In the genomic region with DNA sequence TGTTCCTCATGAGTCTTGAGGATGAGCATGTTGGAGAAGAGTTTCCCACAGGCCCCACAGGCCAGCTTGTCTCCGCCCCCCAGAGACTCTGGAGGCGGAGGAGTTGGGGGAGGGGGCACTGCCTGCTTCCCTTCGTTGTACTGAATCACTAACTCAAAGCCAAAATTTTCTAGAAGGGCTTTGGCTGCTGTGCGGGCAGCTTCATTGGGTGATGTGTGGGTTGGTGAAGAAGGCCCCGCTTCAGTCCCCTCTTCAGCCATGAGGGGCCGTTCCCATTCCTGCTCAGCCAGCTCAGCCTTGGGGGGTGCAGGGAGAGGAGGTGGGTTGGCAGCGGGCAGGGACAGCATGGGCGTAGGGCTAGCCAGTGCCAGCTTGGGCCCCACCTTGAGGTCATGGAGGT, we compare ENCODE assay signal across 23 mouse cellular contexts. TPM values are rescaled to one million over a fixed set of nuclear protein-coding genes. Genes with fewer than 3 reads are reported as not detected.
DNase-seq lines count a peak whose midpoint lies in the region; ATAC-seq and TF ChIP-seq lines count a peak whose summit lies in the region.
"Had no signal": no experiment of that assay in that cellular context is flagged by ENCODE, and none has a peak within 500 bp of the region (broad histone marks: within the 10 kb centered on the region; RNA-seq: fewer than 3 reads in every experiment).

No protein-coding gene starts in this region.

- H3K36me3 ChIP-seq in forebrain, postnatal 0 days (ENCODE audit: insufficient read depth) = peaks cover 82% of the 10 kb centered on the region
- H3K36me3 ChIP-seq in forebrain, embryonic 14.5 days (ENCODE audit: control insufficient read depth, insufficient read depth, low read length) = peaks cover 89% of the 10 kb centered on the region

- no peak overlapping the region for H3K9ac ChIP-seq in forebrain, postnatal 0 days
- no peak overlapping the region for H3K9ac ChIP-seq in forebrain, embryonic 14.5 days (ENCODE audit: low read length)
- H3K9ac ChIP-seq: embryonic facial prominence, embryonic 13.5 days had no signal

- no peak overlapping the region for H3K4me2 ChIP-seq in forebrain, postnatal 0 days (ENCODE audit: low read depth)
- H3K4me2 ChIP-seq in forebrain, embryonic 14.5 days (ENCODE audit: low read length) = no peak overlapping the region
- H3K4me2 ChIP-seq: embryonic facial prominence, embryonic 13.5 days had no signal

- DNase-seq in cerebellum, adult 18-20 months = peak; percentile 29 to 35
- no peak for DNase-seq in cerebellum, adult 11 months
- DNase-seq in forebrain, postnatal 0 days = no peak
- DNase-seq in forebrain, embryonic 14.5 days (ENCODE audit: low spot score) = no peak
- DNase-seq in right cerebral cortex, adult 18-20 months = peak; percentile 56
- DNase-seq in right cerebral cortex, postnatal 14 days = no peak
- DNase-seq in testis, postnatal 10 days (ENCODE audit: low spot score) = peak; percentile 36
- DNase-seq: adrenal gland, adult 2 months; kidney, adult 2 months; kidney, postnatal 10 days; lung, adult 2 months; retina, postnatal 1 day; thymus, adult 18-20 months; thymus, postnatal 4 days had no signal

- no peak overlapping the region for H3K4me3 ChIP-seq in forebrain, postnatal 0 days (ENCODE audit: low read depth, low read length)
- no peak overlapping the region for H3K4me3 ChIP-seq in forebrain, embryonic 14.5 days (ENCODE audit: low read depth, low read length)
- H3K4me3 ChIP-seq: embryonic facial prominence, embryonic 13.5 days; heart, embryonic 10.5 days; limb, embryonic 10.5 days had no signal

- 83% methylated on average over 8 of the region's 8 CpGs for WGBS in forebrain, postnatal 0 days
- WGBS in forebrain, embryonic 14.5 days = 86% methylated on average over 8 of the region's 8 CpGs

- no peaks in the 10 kb centered on the region for H3K27me3 ChIP-seq in forebrain, postnatal 0 days (ENCODE audit: insufficient read depth, low read length)
- H3K27me3 ChIP-seq in forebrain, embryonic 14.5 days (replicated peaks; ENCODE audit: control insufficient read depth, insufficient read depth, low read length) = no peaks in the 10 kb centered on the region
- H3K27me3 ChIP-seq: embryonic facial prominence, embryonic 13.5 days had no signal

- TF ChIP-seq CTCF in forebrain, postnatal 0 days (IDR thresholded peaks at IDR 0.05; ENCODE audit: low read depth) = no peak

- H3K4me1 ChIP-seq in forebrain, postnatal 0 days (ENCODE audit: insufficient read depth) = peaks cover 16% of the 10 kb centered on the region; the same call in 1 of the 2 replicates
- H3K4me1 ChIP-seq in forebrain, embryonic 14.5 days (ENCODE audit: control insufficient read depth, insufficient read depth, low read length) = peaks cover 14% of the 10 kb centered on the region

- ATAC-seq in forebrain, postnatal 0 days = no peak
- ATAC-seq in forebrain, embryonic 14.5 days = no peak
- ATAC-seq in monocyte, adult 5-6 weeks (replicated peaks; ENCODE audit: insufficient number of reproducible peaks, low FRiP score, low TSS enrichment, poor library complexity, severe bottlenecking) = no peak
- ATAC-seq: CD4-positive, CD25-positive, alpha-beta regulatory T cell, adult 4 months; inflammation-experienced regulatory T-cells, adult 6 months; midbrain, embryonic 16.5 days had no signal

- H3K9me3 ChIP-seq in forebrain, postnatal 0 days (ENCODE audit: low read length) = no peaks in the 10 kb centered on the region
- no peaks in the 10 kb centered on the region for H3K9me3 ChIP-seq in forebrain, embryonic 14.5 days (replicated peaks; ENCODE audit: control insufficient read depth, low read length)
- H3K9me3 ChIP-seq: embryonic facial prominence, embryonic 13.5 days; heart, embryonic 10.5 days; limb, embryonic 10.5 days had no signal

- 0 out of 2 replicates have a peak overlapping the region, but pooled peaks have one; percentile 9 for H3K27ac ChIP-seq in forebrain, postnatal 0 days (ENCODE audit: low read depth, low read length)
- H3K27ac ChIP-seq in forebrain, embryonic 14.5 days (ENCODE audit: low read depth, low read length) = no peak overlapping the region
- H3K27ac ChIP-seq: embryonic facial prominence, embryonic 13.5 days; heart, embryonic 10.5 days; limb, embryonic 10.5 days had no signal

RNA-seq across cellular contexts. Expression of gene Zfhx2, which starts 26.1 kb away (rescaled TPM):
- total RNA-seq in forebrain, postnatal 0 days (2014; rRNA removed) = 8.9 and 11.1 TPM in 2 replicates
- 2.7 and 7.5 TPM in 2 replicates for polyA plus RNA-seq in forebrain, postnatal 0 days (2015; fragmentation: Nextera tagmentation; extraction: Ambion mirVana)
- 8.5 and 12.0 TPM in 2 replicates for polyA plus RNA-seq in forebrain, embryonic 14.5 days (2014; fragmentation: Nextera tagmentation; extraction: Ambion mirVana)
- 2.0 to 7.8 TPM (median 2.4 TPM) in 3 replicates for total RNA-seq in monocyte, adult 5-6 weeks (2017)

RNA-seq across cellular contexts. Expression of gene Thtpa, which starts 28.5 kb away (rescaled TPM):
- 49.0 and 55.2 TPM in 2 replicates for total RNA-seq in forebrain, postnatal 0 days (2014; rRNA removed)
- polyA plus RNA-seq in forebrain, postnatal 0 days (2015; fragmentation: Nextera tagmentation; extraction: Ambion mirVana) = 47.2 and 48.0 TPM in 2 replicates
- 44.4 and 47.2 TPM in 2 replicates for polyA plus RNA-seq in forebrain, embryonic 14.5 days (2014; fragmentation: Nextera tagmentation; extraction: Ambion mirVana)
- total RNA-seq in monocyte, adult 5-6 weeks (2017) = 6.1 to 9.5 TPM (median 8.9 TPM) in 3 replicates

RNA-seq across cellular contexts. Expression of gene Ap1g2, which starts 40.4 kb away (rescaled TPM):
- total RNA-seq in forebrain, postnatal 0 days (2014; rRNA removed) = 11.3 and 12.8 TPM in 2 replicates
- polyA plus RNA-seq in forebrain, postnatal 0 days (2015; fragmentation: Nextera tagmentation; extraction: Ambion mirVana) = 4.2 and 5.5 TPM in 2 replicates
- 8.1 and 9.2 TPM in 2 replicates for polyA plus RNA-seq in forebrain, embryonic 14.5 days (2014; fragmentation: Nextera tagmentation; extraction: Ambion mirVana)
- 26.9 to 61.0 TPM (median 34.8 TPM) in 3 replicates for total RNA-seq in monocyte, adult 5-6 weeks (2017)

RNA-seq across cellular contexts. Expression of gene Jph4, which starts 50.7 kb away (rescaled TPM):
- 156 and 160 TPM in 2 replicates for total RNA-seq in forebrain, postnatal 0 days (2014; rRNA removed)
- 47.4 and 55.3 TPM in 2 replicates for polyA plus RNA-seq in forebrain, postnatal 0 days (2015; fragmentation: Nextera tagmentation; extraction: Ambion mirVana)
- 24.1 and 28.9 TPM in 2 replicates for polyA plus RNA-seq in forebrain, embryonic 14.5 days (2014; fragmentation: Nextera tagmentation; extraction: Ambion mirVana)
- total RNA-seq in monocyte, adult 5-6 weeks (2017) = not detected in 3 replicates
- total RNA-seq: liver, adult 2 months; MEL had no signal
- polyA plus RNA-seq: CD4-positive, CD25-positive, alpha-beta regulatory T cell, adult 4 months; inflammation-experienced regulatory T-cells, adult 6 months; liver, adult 2 months had no signal

RNA-seq across cellular contexts. Expression of gene Ngdn, which starts 50.8 kb away (rescaled TPM):
- 24.2 and 36.8 TPM in 2 replicates for total RNA-seq in forebrain, postnatal 0 days (2014; rRNA removed)
- 47.9 and 51.3 TPM in 2 replicates for polyA plus RNA-seq in forebrain, postnatal 0 days (2015; fragmentation: Nextera tagmentation; extraction: Ambion mirVana)
- 64.1 and 72.0 TPM in 2 replicates for polyA plus RNA-seq in forebrain, embryonic 14.5 days (2014; fragmentation: Nextera tagmentation; extraction: Ambion mirVana)
- total RNA-seq in monocyte, adult 5-6 weeks (2017) = 73.4 to 121 TPM (median 99.8 TPM) in 3 replicates

Comparison
In these comparisons a context has a peak if more than half of its experiments do, and no peak if none do; other contexts are left out.
1. DNase-seq: peak in cerebellum, adult 18-20 months (2 of 2), right cerebral cortex, adult 18-20 months (single experiment) and testis, postnatal 10 days (single experiment); none in cerebellum, adult 11 months (single experiment), forebrain, postnatal 0 days (single experiment), forebrain, embryonic 14.5 days (single experiment) and right cerebral cortex, postnatal 14 days (single experiment).